Mouse (Mus musculus) frontal cortex, adult 2 months (tissue): ENCODE measurements around the gene Usf1. TPM values are rescaled to one million over a fixed set of nuclear protein-coding genes. Genes with fewer than 3 reads are reported as not detected.

Experiments
- DNase-seq, 2 experiments: peaks; one replicate each; pipeline ENCODE4 v3.0.0; 2022; ENCODE audit warnings: low spot score in 1 of 2; ENCODE audit errors: extremely low spot score in 1 of 2
- polyA plus RNA-seq: library from polyadenylated mRNA; depleted of rRNA; stranded (reverse); fragments of >200 nt; gene quantifications from 2 replicates; pipeline ENCODE4 v1.2.3, GENCODE M21; 2012; rRNA removed

Usf1 gene
- polyA plus RNA-seq, 1 experiment = 119 TPM

- no peak for DNase-seq
Observed at GRCm38 (mm10) chr1:171451001-171451400, 39.9 kb downstream of the Usf1 start.

DNA sequence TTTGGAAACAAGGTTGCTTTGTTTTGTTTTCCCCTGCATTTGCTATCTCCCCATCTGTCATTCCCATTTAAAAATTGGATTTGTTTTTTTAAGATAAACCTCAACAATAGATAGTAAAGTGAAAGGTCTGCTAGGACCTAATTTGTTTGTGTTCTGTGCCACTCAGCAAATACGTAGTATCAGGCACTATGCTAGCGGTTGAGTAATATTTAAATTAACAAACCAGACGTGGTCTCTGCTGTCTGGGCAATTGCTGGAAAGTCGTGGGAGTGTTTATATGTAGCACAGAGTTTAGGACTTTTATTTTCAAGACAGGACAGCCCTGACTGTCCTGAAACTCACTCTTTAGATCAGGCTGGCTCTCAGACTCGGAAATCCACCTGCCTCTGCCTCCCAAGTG, 41.4 kb downstream of the Usf1 start:
- no peak for DNase-seq

GRCm38 (mm10) chr1:171452923-171453322, 41.8 kb downstream of the Usf1 start:
- no peak for DNase-seq

DNA sequence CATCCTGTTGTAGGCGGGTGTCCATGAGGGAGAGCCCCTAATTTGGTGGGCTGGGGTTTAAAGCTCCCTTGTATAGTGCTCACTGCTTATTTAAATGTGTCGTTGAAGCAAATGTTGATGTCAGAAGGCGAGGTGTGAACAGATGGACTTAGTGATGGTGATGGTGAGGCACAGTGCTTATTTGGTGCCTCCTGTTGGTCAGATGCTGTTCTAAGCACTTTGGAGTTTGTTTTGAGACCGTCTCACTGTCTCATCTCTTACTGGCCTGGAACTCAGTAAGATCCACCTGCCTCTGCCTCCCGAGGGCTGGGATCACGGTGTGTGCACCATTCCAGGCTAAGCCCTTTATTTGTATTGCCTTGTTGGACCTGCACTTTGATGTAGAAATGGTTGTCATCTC, 43.8 kb downstream of the Usf1 start:
- no peak for DNase-seq

- no peak for DNase-seq
Observed at GRCm38 (mm10) chr1:171457568-171457967, 46.5 kb downstream of the Usf1 start.

DNA sequence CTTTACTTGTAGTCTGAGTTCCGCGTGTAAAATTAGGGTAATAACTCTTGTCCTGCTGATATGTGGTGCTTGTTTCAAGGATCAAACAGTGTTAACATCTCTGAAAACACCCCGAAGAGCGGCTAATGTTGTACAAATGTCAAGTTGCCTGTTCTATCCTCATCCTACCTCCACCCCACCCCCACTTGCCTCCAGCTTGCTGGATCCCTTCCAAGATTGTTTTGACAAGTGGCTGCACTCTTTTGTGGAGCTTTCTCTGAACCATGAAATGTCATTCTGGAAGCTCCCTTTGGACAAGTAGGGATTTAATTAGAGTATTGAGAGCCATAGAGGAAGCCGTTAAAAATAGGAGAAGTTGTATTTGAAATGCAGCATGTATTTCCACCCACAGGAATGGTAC, 48.7 kb downstream of the Usf1 start:
- no peak for DNase-seq

DNA sequence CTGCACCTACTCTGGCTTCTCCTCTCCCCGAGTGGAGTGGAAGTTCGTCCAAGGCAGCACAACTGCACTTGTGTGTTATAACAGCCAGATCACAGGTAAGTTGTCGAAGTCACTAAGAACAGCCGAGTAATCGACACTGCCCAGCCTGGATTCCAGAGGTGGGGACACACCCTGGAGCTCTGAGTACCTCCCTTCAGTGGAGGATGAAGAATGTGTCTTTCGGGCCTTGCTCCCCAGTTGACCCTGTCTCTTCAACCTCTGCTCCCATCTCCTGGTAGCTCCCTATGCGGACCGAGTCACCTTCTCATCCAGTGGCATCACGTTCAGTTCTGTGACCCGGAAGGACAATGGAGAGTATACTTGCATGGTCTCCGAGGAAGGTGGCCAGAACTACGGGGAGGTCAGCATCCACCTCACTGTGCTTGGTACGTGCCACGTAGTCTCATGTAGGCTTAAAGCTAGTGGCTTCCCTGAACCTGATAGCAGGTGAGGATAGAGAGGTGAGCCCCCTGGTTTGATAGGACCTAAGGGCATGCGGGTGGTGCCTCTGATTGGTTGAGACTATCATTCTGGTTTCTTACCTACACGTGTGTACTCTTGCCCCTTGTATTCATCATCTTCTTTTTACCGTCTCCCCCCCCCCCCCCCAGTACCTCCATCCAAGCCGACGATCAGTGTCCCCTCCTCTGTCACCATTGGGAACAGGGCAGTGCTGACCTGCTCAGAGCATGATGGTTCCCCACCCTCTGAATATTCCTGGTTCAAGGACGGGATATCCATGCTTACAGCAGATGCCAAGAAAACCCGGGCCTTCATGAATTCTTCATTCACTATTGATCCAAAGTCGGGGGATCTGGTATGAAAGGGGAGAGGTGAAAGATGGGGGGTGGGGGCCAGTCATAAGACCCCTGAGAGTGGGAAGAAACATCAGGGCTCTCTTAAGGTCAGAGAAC, 49.7 kb downstream of the Usf1 start:
- no peak for DNase-seq

DNA sequence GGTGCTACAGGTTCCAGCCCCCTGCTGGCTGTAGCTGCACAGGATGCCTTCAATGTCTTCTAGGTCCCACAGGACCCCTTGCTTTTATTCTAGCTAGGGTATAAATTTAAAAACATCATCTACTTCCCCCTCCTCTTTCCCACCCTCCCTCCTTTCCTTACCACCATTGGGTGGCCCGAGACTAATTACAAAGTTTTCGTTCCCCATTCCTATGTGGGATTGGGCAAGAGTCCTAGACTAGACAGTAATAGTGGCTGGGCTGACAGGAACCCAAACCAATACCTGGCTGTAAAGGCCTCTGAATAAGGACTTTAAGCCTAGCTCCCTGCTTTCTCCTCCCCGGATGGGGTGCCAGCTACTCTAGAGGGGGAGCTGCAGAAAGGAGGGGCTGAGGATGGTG, 52.0 kb downstream of the Usf1 start:
- DNase-seq = no peak

DNA sequence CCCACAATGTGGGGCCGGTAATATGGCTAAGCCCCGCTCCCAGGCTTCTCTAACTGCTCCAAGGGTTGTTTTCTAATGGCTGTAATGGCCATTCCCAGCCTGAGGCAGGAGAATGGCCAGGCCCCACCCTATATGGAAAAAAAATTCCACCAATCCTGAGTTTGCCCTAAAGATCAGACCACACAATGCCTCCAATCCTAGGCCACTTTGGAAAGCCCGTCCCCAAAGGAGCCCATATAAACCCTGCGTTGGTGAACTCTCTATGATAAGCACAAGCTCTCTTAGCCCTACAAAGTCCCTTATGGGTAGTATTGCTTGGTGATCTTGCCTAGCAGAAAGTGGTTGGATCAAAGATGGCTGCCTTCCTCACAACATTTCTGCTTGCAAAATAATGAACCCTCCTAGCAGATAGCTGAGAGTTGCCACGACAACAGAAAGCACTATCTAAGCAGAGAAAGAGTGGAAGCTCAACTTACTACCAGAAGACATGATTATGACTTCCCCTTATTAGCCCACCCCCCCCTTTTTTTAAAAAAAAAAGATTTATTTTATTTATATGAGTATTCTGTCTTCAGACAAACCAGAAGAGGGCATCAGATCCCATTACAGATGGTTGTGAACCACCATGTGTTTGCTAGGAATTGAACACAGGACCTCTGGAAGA, 54.8 kb downstream of the Usf1 start:
- DNase-seq = no peak

- DNase-seq = no peak
Observed at GRCm38 (mm10) chr1:171466565-171466964, 55.5 kb downstream of the Usf1 start.

Other genes starting within 250 kb of the Usf1 start
- 514 and 520 TPM in 2 replicates for gene Pcp4l1, start 215.0 kb upstream of the Usf1 start, polyA plus RNA-seq
- gene Nr1i3, start 197.3 kb upstream of the Usf1 start, polyA plus RNA-seq = 0.10 and 0.17 TPM in 2 replicates
- gene Tomm40l, start 188.8 kb upstream of the Usf1 start, polyA plus RNA-seq = 75.9 and 77.3 TPM in 2 replicates
- gene Apoa2, start 186.3 kb upstream of the Usf1 start, polyA plus RNA-seq = 3.9 and 5.2 TPM in 2 replicates
- gene Fcer1g, start 176.9 kb upstream of the Usf1 start, polyA plus RNA-seq = 37.1 and 40.6 TPM in 2 replicates
- gene Adamts4, start 160.9 kb upstream of the Usf1 start, polyA plus RNA-seq = 10.2 and 10.9 TPM in 2 replicates
- 212 and 225 TPM in 2 replicates for gene Ndufs2, start 159.9 kb upstream of the Usf1 start, polyA plus RNA-seq
- gene B4galt3, start 141.0 kb upstream of the Usf1 start, polyA plus RNA-seq = 65.2 and 73.7 TPM in 2 replicates
- gene Ppox, start 130.1 kb upstream of the Usf1 start, polyA plus RNA-seq = 69.4 and 83.5 TPM in 2 replicates
- gene Usp21, start 123.3 kb upstream of the Usf1 start, polyA plus RNA-seq = 73.0 and 83.2 TPM in 2 replicates
- gene Ufc1, start 116.3 kb upstream of the Usf1 start, polyA plus RNA-seq = 90.5 and 94.3 TPM in 2 replicates
- 54.6 and 58.1 TPM in 2 replicates for gene Dedd, start 82.2 kb upstream of the Usf1 start, polyA plus RNA-seq
- gene Nit1, start 65.7 kb upstream of the Usf1 start, polyA plus RNA-seq = 68.2 and 71.3 TPM in 2 replicates
- 137 and 151 TPM in 2 replicates for gene Pfdn2, start 65.6 kb upstream of the Usf1 start, polyA plus RNA-seq
- gene Klhdc9, start 50.5 kb upstream of the Usf1 start, polyA plus RNA-seq = 7.9 and 9.0 TPM in 2 replicates
- gene Nectin4, start 41.2 kb upstream of the Usf1 start, polyA plus RNA-seq = 2.6 and 3.1 TPM in 2 replicates
- gene Arhgap30, start 22.4 kb upstream of the Usf1 start, polyA plus RNA-seq = 1.4 and 1.8 TPM in 2 replicates
- gene Tstd1, start 7.6 kb downstream of the Usf1 start, polyA plus RNA-seq = 4.1 and 5.0 TPM in 2 replicates
- gene F11r, start 26.2 kb downstream of the Usf1 start, polyA plus RNA-seq = 8.6 and 9.5 TPM in 2 replicates
- 6.4 and 7.3 TPM in 2 replicates for gene Alyref2, start 92.2 kb downstream of the Usf1 start, polyA plus RNA-seq
- gene Itln1, start 124.0 kb downstream of the Usf1 start, polyA plus RNA-seq = not detected in 2 replicates
- 0.04 TPM in 1 of 2 replicates, not detected in the other for gene Cd244a, start 147.9 kb downstream of the Usf1 start, polyA plus RNA-seq
- 0.19 and 0.32 TPM in 2 replicates for gene Ly9, start 196.1 kb downstream of the Usf1 start, polyA plus RNA-seq
- gene Slamf7, start 241.7 kb downstream of the Usf1 start, polyA plus RNA-seq = 0.06 and 0.17 TPM in 2 replicates